Mouse (Mus musculus): ENCODE data around the gene Iqsec1. TPM values are rescaled to one million over a fixed set of nuclear protein-coding genes. Genes with fewer than 3 reads are reported as not detected.

The Iqsec1 gene
- polyA plus RNA-seq, 1 experiment, result 124 TPM

DNA sequence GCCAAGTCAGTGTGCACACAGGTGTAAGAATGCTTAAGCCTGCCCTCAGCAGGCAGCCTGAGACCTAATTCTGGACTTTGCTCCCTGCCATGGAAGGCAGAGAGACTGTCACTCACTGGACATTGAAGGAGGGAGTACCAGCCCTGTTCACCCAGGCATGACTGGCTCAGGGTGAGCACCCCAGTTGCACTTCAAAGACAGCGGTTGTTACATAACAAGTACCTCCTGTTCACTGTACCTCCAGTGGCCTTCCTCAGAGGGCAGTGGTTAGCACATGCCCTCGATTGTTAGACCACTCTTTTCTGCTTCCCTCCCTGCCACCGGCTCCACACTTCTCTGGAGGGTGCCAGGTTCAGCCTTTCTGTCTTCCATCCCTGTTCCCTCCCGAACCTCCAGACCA is 225.2 kb downstream of the Iqsec1 start:
- H3K36me3 ChIP-seq (ENCODE audit: control insufficient read depth, insufficient read depth, low read length), result no peaks in the 10 kb centered on the region
- no peak for TF ChIP-seq CTCF (IDR thresholded peaks at IDR 0.05; ENCODE audit: borderline replicate concordance, control insufficient read depth, extremely low read depth, insufficient read depth, low read length, poor library complexity)
- no peak for TF ChIP-seq POLR2A (IDR thresholded peaks at IDR 0.05; ENCODE audit: control insufficient read depth, extremely low read depth, insufficient read depth, low read length, poor library complexity)
- no peak overlapping the region for H3K4me3 ChIP-seq (ENCODE audit: control insufficient read depth, insufficient read depth, low read length)
- DNase-seq, result no peak
- WGBS, result 74% methylated on average over 4 of the region's 4 CpGs
- no peaks in the 10 kb centered on the region for H3K27me3 ChIP-seq (ENCODE audit: control insufficient read depth, insufficient read depth, low read length)
- H3K4me1 ChIP-seq (replicated peaks; ENCODE audit: control insufficient read depth, insufficient read depth, low read length), result peaks cover 13% of the 10 kb centered on the region
- no peak overlapping the region for H3K27ac ChIP-seq (ENCODE audit: control insufficient read depth, insufficient read depth, low read length)

DNA sequence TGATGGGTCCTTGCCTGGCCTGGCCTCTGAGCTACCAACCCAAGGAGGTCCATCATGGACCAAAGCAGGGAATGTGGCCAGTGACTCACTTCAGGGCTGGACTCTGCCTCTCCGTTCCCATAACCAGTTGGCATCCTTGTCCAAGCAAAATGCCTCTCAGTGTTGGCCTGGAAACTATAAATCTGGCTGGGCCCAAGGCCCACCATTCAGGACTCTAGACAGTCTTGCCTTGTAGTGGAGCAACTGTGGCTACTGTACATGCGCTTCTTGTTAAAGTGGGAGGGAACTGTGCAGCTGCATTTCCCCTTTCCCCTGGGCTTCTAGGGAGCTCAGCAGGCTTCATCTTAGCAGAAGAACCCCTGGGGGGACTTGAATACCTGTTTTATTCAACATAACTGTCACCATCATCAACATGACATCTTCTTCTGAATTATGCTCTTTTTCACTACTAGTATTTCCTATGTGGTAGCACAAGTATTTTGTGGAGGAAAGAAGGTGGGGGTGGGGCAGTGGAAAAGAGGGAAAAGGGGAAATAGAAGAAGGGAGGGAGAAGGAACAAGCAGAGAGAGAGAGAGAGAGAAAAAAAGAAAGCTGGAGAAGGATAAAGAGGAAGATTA is 226.3 kb downstream of the Iqsec1 start:
- WGBS, result 90% methylated on average over 2 of the region's 2 CpGs
- no peak for TF ChIP-seq POLR2A (IDR thresholded peaks at IDR 0.05; ENCODE audit: control insufficient read depth, extremely low read depth, insufficient read depth, low read length, poor library complexity)
- TF ChIP-seq CTCF (IDR thresholded peaks at IDR 0.05; ENCODE audit: borderline replicate concordance, control insufficient read depth, extremely low read depth, insufficient read depth, low read length, poor library complexity), result no peak
- no peak overlapping the region for H3K4me3 ChIP-seq (ENCODE audit: control insufficient read depth, insufficient read depth, low read length)
- H3K4me1 ChIP-seq (replicated peaks; ENCODE audit: control insufficient read depth, insufficient read depth, low read length), result peaks cover 21% of the 10 kb centered on the region
- H3K27ac ChIP-seq (ENCODE audit: control insufficient read depth, insufficient read depth, low read length), result no peak overlapping the region
- no peak for DNase-seq
- no peaks in the 10 kb centered on the region for H3K27me3 ChIP-seq (ENCODE audit: control insufficient read depth, insufficient read depth, low read length)
- no peaks in the 10 kb centered on the region for H3K36me3 ChIP-seq (ENCODE audit: control insufficient read depth, insufficient read depth, low read length)

DNA sequence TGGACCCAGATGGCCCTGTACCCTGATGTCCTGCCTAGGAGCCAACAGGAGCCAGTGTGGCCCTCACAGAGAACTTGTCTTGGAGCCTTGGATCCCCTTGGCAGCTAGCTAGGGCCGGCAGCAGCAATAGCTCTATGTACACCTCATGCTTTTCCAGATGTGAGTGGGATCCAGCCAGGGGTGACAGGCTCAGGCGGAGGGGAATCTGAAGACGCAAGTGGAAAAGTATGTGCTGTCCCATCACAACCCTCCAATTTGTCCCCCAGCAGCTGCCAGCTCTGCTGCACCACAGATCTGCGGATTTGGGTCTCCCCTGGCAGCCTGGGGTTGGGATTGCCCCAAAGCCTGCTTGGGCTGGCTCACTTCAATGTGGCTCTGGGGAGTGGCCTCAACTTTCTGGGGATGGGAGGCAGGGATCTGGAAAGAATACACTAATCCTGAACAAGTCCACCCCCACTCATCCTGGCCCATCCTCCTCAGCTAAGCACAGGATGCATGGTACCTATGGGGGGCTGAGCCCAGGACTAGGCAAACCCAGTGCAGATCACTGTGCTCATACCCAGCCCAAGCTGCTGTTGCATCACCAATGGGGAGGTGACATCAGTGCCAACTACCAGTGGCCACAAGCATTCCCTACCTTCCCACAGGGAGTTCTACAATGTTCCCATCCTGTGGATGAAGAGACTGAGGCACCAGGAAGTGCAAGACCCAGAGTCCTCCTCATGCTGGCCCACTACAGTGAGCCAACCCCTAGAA is 227.0 kb downstream of the Iqsec1 start:
- Histone ChIP-seq H3K27ac (ENCODE audit: control insufficient read depth, insufficient read depth, low read length) (no peak overlapping the region), H3K4me1 (replicated peaks; ENCODE audit: control insufficient read depth, insufficient read depth, low read length) (peaks cover 25% of the 10 kb centered on the region)
- DNase-seq, result no peak

DNA sequence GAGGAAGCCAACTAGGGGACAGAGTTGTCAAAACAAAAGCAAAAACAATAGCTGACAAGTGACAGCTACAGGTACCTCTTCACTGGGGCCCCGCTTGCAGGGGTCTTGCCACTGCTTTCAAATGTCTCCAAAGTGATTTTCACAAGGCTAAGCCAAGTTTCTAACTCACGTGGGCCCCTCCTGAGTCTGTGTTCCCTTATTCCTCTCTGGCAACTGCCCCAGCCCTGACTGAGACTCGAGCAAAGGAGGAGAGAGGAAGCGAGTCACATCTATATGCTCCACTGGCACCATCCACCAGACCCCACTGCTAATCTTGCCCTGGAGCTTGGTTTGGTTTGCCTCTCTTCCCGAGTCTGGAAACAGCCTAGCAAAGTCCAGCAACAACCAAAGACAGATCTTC is 227.6 kb downstream of the Iqsec1 start:
- WGBS, result 69% methylated on average over 5 of the region's 5 CpGs
- Histone ChIP-seq H3K27me3 (ENCODE audit: control insufficient read depth, insufficient read depth, low read length) (no peaks in the 10 kb centered on the region), H3K4me3 (ENCODE audit: control insufficient read depth, insufficient read depth, low read length) (no peak overlapping the region), H3K27ac (ENCODE audit: control insufficient read depth, insufficient read depth, low read length) (no peak overlapping the region), H3K36me3 (ENCODE audit: control insufficient read depth, insufficient read depth, low read length) (no peaks in the 10 kb centered on the region), H3K4me1 (replicated peaks; ENCODE audit: control insufficient read depth, insufficient read depth, low read length) (peaks cover 25% of the 10 kb centered on the region)
- no peak for DNase-seq
- no peak for TF ChIP-seq POLR2A (IDR thresholded peaks at IDR 0.05; ENCODE audit: control insufficient read depth, extremely low read depth, insufficient read depth, low read length, poor library complexity)
- no peak for TF ChIP-seq CTCF (IDR thresholded peaks at IDR 0.05; ENCODE audit: borderline replicate concordance, control insufficient read depth, extremely low read depth, insufficient read depth, low read length, poor library complexity)

More for the DNA sequence above, 227.0 kb downstream of the Iqsec1 start:
- Histone ChIP-seq H3K27me3 (ENCODE audit: control insufficient read depth, insufficient read depth, low read length) (no peaks in the 10 kb centered on the region), H3K4me3 (ENCODE audit: control insufficient read depth, insufficient read depth, low read length) (no peak overlapping the region), H3K36me3 (ENCODE audit: control insufficient read depth, insufficient read depth, low read length) (no peaks in the 10 kb centered on the region)
- TF ChIP-seq CTCF (IDR thresholded peaks at IDR 0.05; ENCODE audit: borderline replicate concordance, control insufficient read depth, extremely low read depth, insufficient read depth, low read length, poor library complexity) (no peak), POLR2A (IDR thresholded peaks at IDR 0.05; ENCODE audit: control insufficient read depth, extremely low read depth, insufficient read depth, low read length, poor library complexity) (no peak)
- WGBS, result 97% methylated on average over 4 of the region's 4 CpGs

- H3K4me3 ChIP-seq (ENCODE audit: control insufficient read depth, insufficient read depth, low read length), result no peak overlapping the region
- H3K27ac ChIP-seq (ENCODE audit: control insufficient read depth, insufficient read depth, low read length), result no peak overlapping the region
- WGBS, result 62% methylated on average over 2 of the region's 2 CpGs
- peaks cover 27% of the 10 kb centered on the region for H3K4me1 ChIP-seq (replicated peaks; ENCODE audit: control insufficient read depth, insufficient read depth, low read length)
- DNase-seq, result no peak
- H3K27me3 ChIP-seq (ENCODE audit: control insufficient read depth, insufficient read depth, low read length), result no peaks in the 10 kb centered on the region
- TF ChIP-seq POLR2A (IDR thresholded peaks at IDR 0.05; ENCODE audit: control insufficient read depth, extremely low read depth, insufficient read depth, low read length, poor library complexity), result no peak
- no peak for TF ChIP-seq CTCF (IDR thresholded peaks at IDR 0.05; ENCODE audit: borderline replicate concordance, control insufficient read depth, extremely low read depth, insufficient read depth, low read length, poor library complexity)
- H3K36me3 ChIP-seq (ENCODE audit: control insufficient read depth, insufficient read depth, low read length), result no peaks in the 10 kb centered on the region
Observed at GRCm38 (mm10) chr6:90759754-90760153, 228.7 kb downstream of the Iqsec1 start.

GRCm38 (mm10) chr6:90758155-90758554 is 230.3 kb downstream of the Iqsec1 start:
- H3K27ac ChIP-seq (ENCODE audit: control insufficient read depth, insufficient read depth, low read length), result no peak overlapping the region; the same call in 1 of the 2 replicates
- peaks cover 27% of the 10 kb centered on the region for H3K4me1 ChIP-seq (replicated peaks; ENCODE audit: control insufficient read depth, insufficient read depth, low read length)
- TF ChIP-seq POLR2A (IDR thresholded peaks at IDR 0.05; ENCODE audit: control insufficient read depth, extremely low read depth, insufficient read depth, low read length, poor library complexity), result no peak
- TF ChIP-seq CTCF (IDR thresholded peaks at IDR 0.05; ENCODE audit: borderline replicate concordance, control insufficient read depth, extremely low read depth, insufficient read depth, low read length, poor library complexity), result no peak

More at GRCm38 (mm10) chr6:90758155-90758554, 230.3 kb downstream of the Iqsec1 start:
- DNase-seq, result no peak
- no peak overlapping the region for H3K4me3 ChIP-seq (ENCODE audit: control insufficient read depth, insufficient read depth, low read length)
- 79% methylated on average over 2 of the region's 2 CpGs for WGBS
- no peaks in the 10 kb centered on the region for H3K36me3 ChIP-seq (ENCODE audit: control insufficient read depth, insufficient read depth, low read length)
- H3K27me3 ChIP-seq (ENCODE audit: control insufficient read depth, insufficient read depth, low read length), result no peaks in the 10 kb centered on the region
